Mouse (Mus musculus) urinary bladder, postnatal 36 days (tissue): Measurements from ENCODE around the gene Drd1.
A peak's percentile ranks its signal among the peaks of the same experiment; 100 is the strongest.

Source experiments
- DNase-seq, 2 experiments: peaks; one replicate each; pipeline ENCODE4 v3.0.0; 2022; ENCODE audit warnings: low spot score in 2 of 2, mixed read lengths in 1 of 2

The Drd1 gene

GRCm38 (mm10) chr13:54055448-54055861, at the start of gene Drd1:
Drd1 (minus strand) TSS chr13:54055705.
- DNase-seq, result peak in 1 of 2 experiments; percentile 63

GRCm38 (mm10) chr13:54103866-54104265, 48.4 kb upstream of the Drd1 start:
- no peak for DNase-seq

GRCm38 (mm10) chr13:54103271-54103670, 47.8 kb upstream of the Drd1 start:
- DNase-seq, result no peak

- no peak for DNase-seq
These were observed 46.6 kb upstream of the Drd1 start for GRCm38 (mm10) chr13:54102061-54102460.

- peak; percentile 19 to 23 for DNase-seq
These were observed 45.7 kb upstream of the Drd1 start for GRCm38 (mm10) chr13:54101031-54101820.

- DNase-seq, result no peak
These were observed 42.3 kb upstream of the Drd1 start for GRCm38 (mm10) chr13:54097797-54098196.

- DNase-seq, result no peak
These were observed 41.7 kb upstream of the Drd1 start for GRCm38 (mm10) chr13:54097227-54097626.

GRCm38 (mm10) chr13:54095721-54096120, 40.2 kb upstream of the Drd1 start:
- DNase-seq, result no peak

- DNase-seq, result no peak
These were observed 39.5 kb upstream of the Drd1 start for GRCm38 (mm10) chr13:54094963-54095362.

- DNase-seq, result no peak
These were observed 38.8 kb upstream of the Drd1 start for GRCm38 (mm10) chr13:54094349-54094748.

- no peak for DNase-seq
These were observed 36.2 kb upstream of the Drd1 start for GRCm38 (mm10) chr13:54091719-54092118.

- no peak for DNase-seq
These were observed 29.8 kb upstream of the Drd1 start for GRCm38 (mm10) chr13:54085266-54085665.

GRCm38 (mm10) chr13:54084826-54085225, 29.3 kb upstream of the Drd1 start:
- DNase-seq, result no peak

GRCm38 (mm10) chr13:54084178-54084577, 28.7 kb upstream of the Drd1 start:
- DNase-seq, result no peak

- no peak for DNase-seq
These were observed 27.4 kb upstream of the Drd1 start for GRCm38 (mm10) chr13:54082946-54083345.

GRCm38 (mm10) chr13:54080785-54081184, 25.3 kb upstream of the Drd1 start:
- DNase-seq, result no peak

- no peak for DNase-seq
These were observed 24.6 kb upstream of the Drd1 start for GRCm38 (mm10) chr13:54079782-54080759.

- no peak for DNase-seq
These were observed 22.1 kb upstream of the Drd1 start for GRCm38 (mm10) chr13:54077470-54078174.

GRCm38 (mm10) chr13:54076762-54077460, 21.4 kb upstream of the Drd1 start:
- DNase-seq, result no peak

GRCm38 (mm10) chr13:54076051-54076450, 20.5 kb upstream of the Drd1 start:
- no peak for DNase-seq

GRCm38 (mm10) chr13:54075416-54075815, 19.9 kb upstream of the Drd1 start:
- DNase-seq, result no peak
